Comparison of ENCODE assay signal across 8 mouse cellular contexts in genomic region chr7:30279536-30279935, GRCm38 (mm10). TPM values are rescaled to one million over a fixed set of nuclear protein-coding genes. Genes with fewer than 3 reads are reported as not detected.
A peak's percentile ranks its signal among the peaks of the same experiment; 100 is the strongest.
DNase-seq lines count a peak whose midpoint lies in the region; ATAC-seq and TF ChIP-seq lines count a peak whose summit lies in the region.

No protein-coding gene starts in this region.

- peak overlapping the region; percentile 81 for H3K4me3 ChIP-seq in lung, adult 2 months (replicated peaks; ENCODE audit: extremely low read depth, low read depth, low read length)
- H3K4me3 ChIP-seq in embryonic facial prominence, embryonic 10.5 days: peak overlapping the region; percentile 78
- H3K4me3 ChIP-seq in intestine, embryonic 15.5 days (replicated peaks): peak overlapping the region; percentile 82
- peak overlapping the region; percentile 66 for H3K4me3 ChIP-seq in neural tube, embryonic 12.5 days

- no peaks in the 10 kb centered on the region for H3K27me3 ChIP-seq in embryonic facial prominence, embryonic 10.5 days (replicated peaks; ENCODE audit: low read depth, poor library complexity, severe bottlenecking)
- no peaks in the 10 kb centered on the region for H3K27me3 ChIP-seq in intestine, embryonic 15.5 days (replicated peaks)
- no peaks in the 10 kb centered on the region for H3K27me3 ChIP-seq in neural tube, embryonic 12.5 days (replicated peaks)

- under 1% methylated on average over 6 of the region's 6 CpGs for WGBS in lung, adult 2 months
- WGBS in embryonic facial prominence, embryonic 10.5 days: under 1% methylated on average over 6 of the region's 6 CpGs
- WGBS in intestine, embryonic 15.5 days: 0% methylated on average over 6 of the region's 6 CpGs
- WGBS in neural tube, embryonic 12.5 days: under 1% methylated on average over 6 of the region's 6 CpGs

- H3K9me3 ChIP-seq in embryonic facial prominence, embryonic 10.5 days: no peaks in the 10 kb centered on the region
- H3K9me3 ChIP-seq in intestine, embryonic 15.5 days: no peaks in the 10 kb centered on the region
- H3K9me3 ChIP-seq in neural tube, embryonic 12.5 days: no peaks in the 10 kb centered on the region

- H3K4me1 ChIP-seq in lung, adult 2 months (ENCODE audit: control insufficient read depth, insufficient read depth, low read length): no peaks in the 10 kb centered on the region
- H3K4me1 ChIP-seq in embryonic facial prominence, embryonic 10.5 days: peaks cover 20% of the 10 kb centered on the region
- peaks cover 4% of the 10 kb centered on the region; the same call in 1 of the 2 replicates for H3K4me1 ChIP-seq in intestine, embryonic 15.5 days (replicated peaks)
- peaks cover 6% of the 10 kb centered on the region; the same call in 1 of the 2 replicates for H3K4me1 ChIP-seq in neural tube, embryonic 12.5 days

- ATAC-seq in intestine, embryonic 15.5 days: peak; percentile 35; the same call in 1 of the 2 replicates
- no peak for ATAC-seq in neural tube, embryonic 12.5 days (ENCODE audit: low FRiP score, low read depth)

- TF ChIP-seq POLR2A in lung, adult 2 months (IDR thresholded peaks at IDR 0.05; ENCODE audit: borderline replicate concordance, extremely low read depth, low read depth, low read length): no peak

- H3K36me3 ChIP-seq in embryonic facial prominence, embryonic 10.5 days (replicated peaks): no peaks in the 10 kb centered on the region
- H3K36me3 ChIP-seq in intestine, embryonic 15.5 days: no peaks in the 10 kb centered on the region
- H3K36me3 ChIP-seq in neural tube, embryonic 12.5 days: no peaks in the 10 kb centered on the region; the same call in 1 of the 2 replicates

- no peak for TF ChIP-seq CTCF in lung, adult 2 months (IDR thresholded peaks at IDR 0.05; ENCODE audit: insufficient read depth, low read length)

- peak overlapping the region; percentile 86 for H3K27ac ChIP-seq in embryonic facial prominence, embryonic 10.5 days (replicated peaks)
- peak overlapping the region; percentile 98 for H3K27ac ChIP-seq in intestine, embryonic 15.5 days
- H3K27ac ChIP-seq in neural tube, embryonic 12.5 days: no peak overlapping the region

- no peak for DNase-seq in lung, adult 2 months
- no peak for DNase-seq in lung, postnatal 36 days
- DNase-seq in embryonic facial prominence, embryonic 10.5 days (ENCODE audit: low spot score): no peak
- DNase-seq in left cerebral cortex, adult 9 months (ENCODE audit: low spot score in 2 of 2): no peak
- DNase-seq in spleen, adult 12 weeks (ENCODE audit: low spot score): no peak
- no peak for DNase-seq in adrenal gland, postnatal 36 days

- peak overlapping the region; percentile 54 for H3K9ac ChIP-seq in intestine, embryonic 15.5 days
- no peak overlapping the region for H3K9ac ChIP-seq in neural tube, embryonic 12.5 days

- peak overlapping the region; percentile 86 for H3K4me2 ChIP-seq in intestine, embryonic 15.5 days (replicated peaks)
- H3K4me2 ChIP-seq in neural tube, embryonic 12.5 days (replicated peaks): peak overlapping the region; percentile 92

RNA-seq across cellular contexts. Expression of gene Thap8, which starts 0.4 kb away (rescaled TPM):
- 0.21 and 0.55 TPM in 2 replicates for polyA plus RNA-seq in lung, adult 2 months (2012; rRNA removed)
- 0.45 and 0.90 TPM in 2 replicates for polyA plus RNA-seq in embryonic facial prominence, embryonic 10.5 days (2016; fragmentation: Nextera tagmentation; extraction: Ambion mirVana)
- 0.34 and 0.56 TPM in 2 replicates for polyA plus RNA-seq in intestine, embryonic 15.5 days (2015; fragmentation: Nextera tagmentation; extraction: Ambion mirVana)
- 0.52 and 0.78 TPM in 2 replicates for polyA plus RNA-seq in neural tube, embryonic 12.5 days (2016; fragmentation: Nextera tagmentation; extraction: Ambion mirVana)
- total RNA-seq in adrenal gland, postnatal 36 days (2021): under 1 TPM; 0.46 to 0.56 TPM

RNA-seq across cellular contexts. Expression of gene Wdr62, which starts 0.7 kb away (rescaled TPM):
- 15.9 and 24.9 TPM in 2 replicates for polyA plus RNA-seq in lung, adult 2 months (2012; rRNA removed)
- polyA plus RNA-seq in embryonic facial prominence, embryonic 10.5 days (2016; fragmentation: Nextera tagmentation; extraction: Ambion mirVana): 17.8 and 18.2 TPM in 2 replicates
- 6.6 and 8.4 TPM in 2 replicates for polyA plus RNA-seq in intestine, embryonic 15.5 days (2015; fragmentation: Nextera tagmentation; extraction: Ambion mirVana)
- polyA plus RNA-seq in neural tube, embryonic 12.5 days (2016; fragmentation: Nextera tagmentation; extraction: Ambion mirVana): 6.6 and 9.7 TPM in 2 replicates
- total RNA-seq in adrenal gland, postnatal 36 days (2021): 1 to 10 TPM; 4.6 to 5.7 TPM

RNA-seq across cellular contexts. Expression of gene Clip3, which starts 12.0 kb away (rescaled TPM):
- polyA plus RNA-seq in lung, adult 2 months (2012; rRNA removed): 7.7 and 7.9 TPM in 2 replicates
- 53.0 and 53.4 TPM in 2 replicates for polyA plus RNA-seq in embryonic facial prominence, embryonic 10.5 days (2016; fragmentation: Nextera tagmentation; extraction: Ambion mirVana)
- polyA plus RNA-seq in intestine, embryonic 15.5 days (2015; fragmentation: Nextera tagmentation; extraction: Ambion mirVana): 22.6 and 23.4 TPM in 2 replicates
- 74.3 and 87.2 TPM in 2 replicates for polyA plus RNA-seq in neural tube, embryonic 12.5 days (2016; fragmentation: Nextera tagmentation; extraction: Ambion mirVana)
- total RNA-seq in adrenal gland, postnatal 36 days (2021): 10 to 100 TPM; 16.6 to 18.3 TPM

RNA-seq across cellular contexts. Expression of gene Alkbh6, which starts 29.0 kb away (rescaled TPM):
- polyA plus RNA-seq in lung, adult 2 months (2012; rRNA removed): 141 and 163 TPM in 2 replicates
- polyA plus RNA-seq in embryonic facial prominence, embryonic 10.5 days (2016; fragmentation: Nextera tagmentation; extraction: Ambion mirVana): 95.5 and 97.0 TPM in 2 replicates
- polyA plus RNA-seq in intestine, embryonic 15.5 days (2015; fragmentation: Nextera tagmentation; extraction: Ambion mirVana): 63.9 and 68.5 TPM in 2 replicates
- polyA plus RNA-seq in neural tube, embryonic 12.5 days (2016; fragmentation: Nextera tagmentation; extraction: Ambion mirVana): 93.4 and 95.9 TPM in 2 replicates
- 10 to 100 TPM; 56.9 to 81.3 TPM for total RNA-seq in adrenal gland, postnatal 36 days (2021)

RNA-seq across cellular contexts. Expression of gene Syne4, which starts 35.1 kb away (rescaled TPM):
- 14.5 and 21.5 TPM in 2 replicates for polyA plus RNA-seq in lung, adult 2 months (2012; rRNA removed)
- 51.1 and 65.6 TPM in 2 replicates for polyA plus RNA-seq in embryonic facial prominence, embryonic 10.5 days (2016; fragmentation: Nextera tagmentation; extraction: Ambion mirVana)
- 47.7 and 65.3 TPM in 2 replicates for polyA plus RNA-seq in intestine, embryonic 15.5 days (2015; fragmentation: Nextera tagmentation; extraction: Ambion mirVana)
- 21.8 and 24.3 TPM in 2 replicates for polyA plus RNA-seq in neural tube, embryonic 12.5 days (2016; fragmentation: Nextera tagmentation; extraction: Ambion mirVana)
- total RNA-seq in adrenal gland, postnatal 36 days (2021): 10 to 100 TPM; 21.8 to 49.1 TPM
